Mouse (Mus musculus): ENCODE data around the gene Rnase12. TPM values are rescaled to one million over a fixed set of nuclear protein-coding genes. Genes with fewer than 3 reads are reported as not detected.
"Not testable (repeated sequence)": the region's sequence is repeated elsewhere in the genome, so short reads cannot be mapped to it uniquely, and the experiment has no call there.

Gene Rnase12
- polyA plus RNA-seq, 1 experiment: not detected

- no peaks in the 10 kb centered on the region for H3K27me3 ChIP-seq (replicated peaks)
- H3K4me3 ChIP-seq (replicated peaks): no peak overlapping the region
- TF ChIP-seq FLI1 (IDR thresholded peaks at IDR 0.05; ENCODE audit: low read length) (no peak), GATA1 (IDR thresholded peaks at IDR 0.05; ENCODE audit: borderline replicate concordance, low read length) (no peak)
- no peaks in the 10 kb centered on the region for H3K9me3 ChIP-seq
- H3K4me1 ChIP-seq: peaks cover 12% of the 10 kb centered on the region
- H3K36me3 ChIP-seq (replicated peaks; ENCODE audit: low read length): no peaks in the 10 kb centered on the region
These were observed 30.9 kb downstream of the Rnase12 start for GRCm38 (mm10) chr14:51026391-51027133.

GRCm38 (mm10) chr14:51024820-51025219 lies 32.6 kb downstream of the Rnase12 start:
- TF ChIP-seq GATA1 (IDR thresholded peaks at IDR 0.05; ENCODE audit: borderline replicate concordance, low read length) (no peak), FLI1 (IDR thresholded peaks at IDR 0.05; ENCODE audit: low read length) (no peak)
- Histone ChIP-seq H3K27me3 (replicated peaks) (no peaks in the 10 kb centered on the region), H3K36me3 (replicated peaks; ENCODE audit: low read length) (no peaks in the 10 kb centered on the region), H3K9me3 (peaks cover 4% of the 10 kb centered on the region), H3K4me1 (peaks cover 12% of the 10 kb centered on the region), H3K4me3 (replicated peaks) (no peak overlapping the region)

GRCm38 (mm10) chr14:51023457-51023856 lies 34.0 kb downstream of the Rnase12 start:
- no peaks in the 10 kb centered on the region for H3K27me3 ChIP-seq (replicated peaks)
- H3K9me3 ChIP-seq: peaks cover 4% of the 10 kb centered on the region
- peaks cover 12% of the 10 kb centered on the region for H3K4me1 ChIP-seq
- no peak for TF ChIP-seq FLI1 (IDR thresholded peaks at IDR 0.05; ENCODE audit: low read length)
- no peak for TF ChIP-seq GATA1 (IDR thresholded peaks at IDR 0.05; ENCODE audit: borderline replicate concordance, low read length)
- H3K4me3 ChIP-seq (replicated peaks): no peak overlapping the region
- H3K36me3 ChIP-seq (replicated peaks; ENCODE audit: low read length): no peaks in the 10 kb centered on the region

- peaks cover 6% of the 10 kb centered on the region for H3K9me3 ChIP-seq
- TF ChIP-seq FLI1 (IDR thresholded peaks at IDR 0.05; ENCODE audit: low read length): no peak
- no peak for TF ChIP-seq GATA1 (IDR thresholded peaks at IDR 0.05; ENCODE audit: borderline replicate concordance, low read length)
These were observed 40.2 kb downstream of the Rnase12 start for GRCm38 (mm10) chr14:51017256-51017655.

GRCm38 (mm10) chr14:51015780-51016179 lies 41.7 kb downstream of the Rnase12 start:
- TF ChIP-seq FLI1 (IDR thresholded peaks at IDR 0.05; ENCODE audit: low read length): no peak
- no peak for TF ChIP-seq GATA1 (IDR thresholded peaks at IDR 0.05; ENCODE audit: borderline replicate concordance, low read length)
- no peaks in the 10 kb centered on the region for H3K27me3 ChIP-seq (replicated peaks)
- no peaks in the 10 kb centered on the region for H3K36me3 ChIP-seq (replicated peaks; ENCODE audit: low read length)

More at GRCm38 (mm10) chr14:51017256-51017655, 40.2 kb downstream of the Rnase12 start:
- Histone ChIP-seq H3K4me1 (no peaks in the 10 kb centered on the region; the same call in 1 of the 2 replicates), H3K4me3 (replicated peaks) (no peak overlapping the region), H3K27me3 (replicated peaks) (no peaks in the 10 kb centered on the region), H3K36me3 (replicated peaks; ENCODE audit: low read length) (no peaks in the 10 kb centered on the region)

GRCm38 (mm10) chr14:51014724-51015123 lies 42.7 kb downstream of the Rnase12 start:
- H3K4me3 ChIP-seq (replicated peaks): not testable (repeated sequence)

More at GRCm38 (mm10) chr14:51015780-51016179, 41.7 kb downstream of the Rnase12 start:
- H3K4me3 ChIP-seq (replicated peaks): no peak overlapping the region
- no peaks in the 10 kb centered on the region for H3K4me1 ChIP-seq
- H3K9me3 ChIP-seq: peaks cover 16% of the 10 kb centered on the region

GRCm38 (mm10) chr14:51009572-51009971 lies 47.9 kb downstream of the Rnase12 start:
- no peaks in the 10 kb centered on the region for H3K27me3 ChIP-seq (replicated peaks)
- 0 out of 2 replicates have a peak, but pooled peaks cover 3% of the 10 kb centered on the region for H3K4me1 ChIP-seq
- H3K4me3 ChIP-seq (replicated peaks): no peak overlapping the region
- no peaks in the 10 kb centered on the region for H3K36me3 ChIP-seq (replicated peaks; ENCODE audit: low read length)
- TF ChIP-seq GATA1 (IDR thresholded peaks at IDR 0.05; ENCODE audit: borderline replicate concordance, low read length): no peak
- TF ChIP-seq FLI1 (IDR thresholded peaks at IDR 0.05; ENCODE audit: low read length): no peak
- peaks cover 12% of the 10 kb centered on the region for H3K9me3 ChIP-seq

More at GRCm38 (mm10) chr14:51014724-51015123, 42.7 kb downstream of the Rnase12 start:
- H3K4me1 ChIP-seq; H3K36me3 ChIP-seq (replicated peaks; ENCODE audit: low read length); H3K27me3 ChIP-seq (replicated peaks): not testable (repeated sequence)
- peaks cover 12% of the 10 kb centered on the region for H3K9me3 ChIP-seq

GRCm38 (mm10) chr14:51008781-51009180 lies 48.7 kb downstream of the Rnase12 start:
- Histone ChIP-seq H3K9me3 (peaks cover 12% of the 10 kb centered on the region), H3K4me1 (0 out of 2 replicates have a peak, but pooled peaks cover 3% of the 10 kb centered on the region), H3K36me3 (replicated peaks; ENCODE audit: low read length) (no peaks in the 10 kb centered on the region), H3K4me3 (replicated peaks) (no peak overlapping the region), H3K27me3 (replicated peaks) (no peaks in the 10 kb centered on the region)
- TF ChIP-seq GATA1 (IDR thresholded peaks at IDR 0.05; ENCODE audit: borderline replicate concordance, low read length): no peak
- no peak for TF ChIP-seq FLI1 (IDR thresholded peaks at IDR 0.05; ENCODE audit: low read length)

- TF ChIP-seq GATA1 (IDR thresholded peaks at IDR 0.05; ENCODE audit: borderline replicate concordance, low read length): no peak
- TF ChIP-seq FLI1 (IDR thresholded peaks at IDR 0.05; ENCODE audit: low read length): no peak
- Histone ChIP-seq H3K4me3 (replicated peaks) (no peak overlapping the region), H3K27me3 (replicated peaks) (no peaks in the 10 kb centered on the region), H3K36me3 (replicated peaks; ENCODE audit: low read length) (no peaks in the 10 kb centered on the region), H3K4me1 (0 out of 2 replicates have a peak, but pooled peaks cover 3% of the 10 kb centered on the region), H3K9me3 (peaks cover 12% of the 10 kb centered on the region)
These were observed 49.3 kb downstream of the Rnase12 start for GRCm38 (mm10) chr14:51007914-51008713.
